Mouse (Mus musculus) myocyte (in vitro differentiated cells): ENCODE results near the gene Rnf222.

ENCODE experiments used
- CEBPB ChIP-seq: IDR thresholded peaks from 2 replicates; pipeline ENCODE4 v1.6.1; 2011; ENCODE audit warnings: mild to moderate bottlenecking, moderate library complexity; ENCODE audit not compliant: poor library complexity, insufficient read depth, severe bottlenecking
- MAX ChIP-seq: IDR thresholded peaks from one replicate; pipeline ENCODE4 v1.6.1; 2011; ENCODE audit warnings: low read depth, mild to moderate bottlenecking, control low read depth
- MYOG ChIP-seq, 3 experiments: IDR thresholded peaks; one replicate each; pipeline ENCODE4 v1.6.1; 2011; ENCODE audit warnings: control low read depth in 2 of 3, low read depth in 2 of 3, mild to moderate bottlenecking in 2 of 3; ENCODE audit not compliant: insufficient read length in 2 of 3, control insufficient read depth in 1 of 3, insufficient read depth in 1 of 3
- POLR2A ChIP-seq: IDR thresholded peaks from one replicate; pipeline ENCODE4 v1.6.1; 2011; ENCODE audit warnings: low read depth, mild to moderate bottlenecking, control low read depth, moderate library complexity; ENCODE audit not compliant: insufficient read length
- POLR2AphosphoS2 ChIP-seq: IDR thresholded peaks from one replicate; pipeline ENCODE4 v1.6.1; 2011; ENCODE audit warnings: low read depth, control low read depth; ENCODE audit not compliant: insufficient read length
- REST ChIP-seq: IDR thresholded peaks from one replicate; pipeline ENCODE4 v1.6.1; 2011; ENCODE audit warnings: mild to moderate bottlenecking, control low read depth, moderate library complexity; ENCODE audit not compliant: insufficient read depth, insufficient read length
- TCF12 ChIP-seq: IDR thresholded peaks from one replicate; pipeline ENCODE4 v1.6.1; 2011; ENCODE audit warnings: mild to moderate bottlenecking, control low read depth; ENCODE audit not compliant: poor library complexity, insufficient read depth, severe bottlenecking
- USF1 ChIP-seq: IDR thresholded peaks from one replicate; pipeline ENCODE4 v1.6.1; 2011; ENCODE audit warnings: low read depth, mild to moderate bottlenecking, control low read depth, moderate library complexity

DNA sequence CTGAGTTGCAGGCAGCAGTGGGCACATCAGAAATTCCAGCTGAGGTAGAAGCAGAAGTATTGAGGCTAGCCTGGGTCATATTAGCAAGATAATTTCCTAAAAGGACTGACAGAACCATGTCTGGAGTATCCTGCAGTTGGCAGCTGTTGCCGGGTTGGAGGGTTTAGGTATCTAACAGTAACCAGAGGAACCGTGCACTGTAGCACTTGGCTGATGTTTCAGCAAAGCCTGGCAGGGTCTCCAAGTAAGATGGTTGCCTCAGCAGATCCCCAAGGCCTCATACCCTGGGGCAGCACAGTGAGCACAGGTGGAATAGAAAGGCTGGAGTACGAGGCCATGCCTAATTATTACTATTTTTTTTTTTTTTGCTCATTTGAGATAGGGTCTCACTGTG lies 16.8 kb downstream of the Rnf222 start:
- no peak for TF ChIP-seq POLR2A
- no peak for TF ChIP-seq MAX
- no peak for TF ChIP-seq USF1
- no peak for TF ChIP-seq MYOG (IDR thresholded peaks at IDR 0.05; ENCODE audit: control insufficient read depth in 1 of 3, insufficient read depth in 1 of 3, insufficient read length in 2 of 3, low read depth in 2 of 3)
- TF ChIP-seq TCF12, result no peak
- TF ChIP-seq CEBPB, result no peak
- no peak for TF ChIP-seq POLR2AphosphoS2
- TF ChIP-seq REST, result no peak
